18 mouse cellular contexts compared by ENCODE assay signal in the genomic region with DNA sequence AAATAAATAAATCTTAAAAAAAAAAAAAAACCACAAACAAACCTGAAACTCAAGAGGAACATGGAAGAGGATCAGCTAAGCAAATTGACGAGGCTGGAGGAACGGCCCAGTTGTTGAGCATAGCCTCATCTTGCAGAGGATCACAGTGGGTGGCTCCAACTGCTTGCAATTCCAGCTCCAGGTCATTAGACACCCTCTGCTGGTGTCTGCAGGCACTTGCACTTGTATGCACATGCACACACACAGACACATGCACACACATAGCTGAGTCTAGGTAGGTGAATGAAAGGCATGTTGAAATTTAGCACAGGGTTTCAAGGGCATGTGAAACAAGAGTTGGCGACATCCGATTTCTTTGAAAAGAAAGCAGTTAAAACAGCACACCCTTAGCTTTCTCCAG. TPM values are rescaled to one million over a fixed set of nuclear protein-coding genes. Genes with fewer than 3 reads are reported as not detected.
DNase-seq lines count a peak whose midpoint lies in the region; ATAC-seq and TF ChIP-seq lines count a peak whose summit lies in the region.
"Had no signal": no experiment of that assay in that cellular context is flagged by ENCODE, and none has a peak within 500 bp of the region (broad histone marks: within the 10 kb centered on the region; RNA-seq: fewer than 3 reads in every experiment).

No protein-coding gene starts in this region.

- TF ChIP-seq POLR2A in MEL (IDR thresholded peaks at IDR 0.05; ENCODE audit: control insufficient read depth in 1 of 2, insufficient read depth in 1 of 2, low read depth in 1 of 2, low read length in 2 of 2, poor library complexity in 1 of 2): no peak

- no peak for ATAC-seq in liver, embryonic 14.5 days (ENCODE audit: insufficient read depth)
- no peak for ATAC-seq in liver, embryonic 11.5 days (replicated peaks; ENCODE audit: low FRiP score)
- no peak for ATAC-seq in midbrain, postnatal 0 days (ENCODE audit: low FRiP score)
- ATAC-seq in midbrain, embryonic 16.5 days: no peak
- ATAC-seq in granulocyte monocyte progenitor cell, adult 5-6 weeks (replicated peaks; ENCODE audit: poor library complexity, severe bottlenecking): no peak
- ATAC-seq: forebrain, embryonic 13.5 days; forebrain, postnatal 0 days had no signal

- H3K36me3 ChIP-seq in liver, embryonic 14.5 days (replicated peaks; ENCODE audit: control insufficient read depth, insufficient read depth, low read depth): no peaks in the 10 kb centered on the region
- H3K36me3 ChIP-seq in liver, embryonic 11.5 days (ENCODE audit: control insufficient read depth, insufficient read depth, low read length): no peaks in the 10 kb centered on the region
- no peaks in the 10 kb centered on the region for H3K36me3 ChIP-seq in midbrain, postnatal 0 days (ENCODE audit: insufficient read depth, low read length)
- no peaks in the 10 kb centered on the region for H3K36me3 ChIP-seq in midbrain, embryonic 16.5 days (ENCODE audit: control insufficient read depth, insufficient read depth, low read length)
- H3K36me3 ChIP-seq in MEL (ENCODE audit: control insufficient read depth in 1 of 2, insufficient read depth in 2 of 2, low read length in 2 of 2): no peaks in the 10 kb centered on the region
- H3K36me3 ChIP-seq: embryonic facial prominence, embryonic 10.5 days; heart, embryonic 13.5 days; hindbrain, embryonic 15.5 days had no signal

- no peaks in the 10 kb centered on the region for H3K27me3 ChIP-seq in liver, embryonic 14.5 days (ENCODE audit: control insufficient read depth, insufficient read depth, low read length)
- no peaks in the 10 kb centered on the region for H3K27me3 ChIP-seq in liver, embryonic 11.5 days (replicated peaks; ENCODE audit: control insufficient read depth, insufficient read depth, low read length)
- H3K27me3 ChIP-seq in midbrain, postnatal 0 days (ENCODE audit: insufficient read depth, low read length): no peaks in the 10 kb centered on the region
- H3K27me3 ChIP-seq in midbrain, embryonic 16.5 days (ENCODE audit: control insufficient read depth, insufficient read depth, low read depth, low read length): no peaks in the 10 kb centered on the region
- no peaks in the 10 kb centered on the region for H3K27me3 ChIP-seq in MEL (ENCODE audit: control insufficient read depth in 1 of 2, insufficient read depth in 2 of 2, low read length in 2 of 2)
- H3K27me3 ChIP-seq: forebrain, embryonic 13.5 days; heart, embryonic 13.5 days; hindbrain, embryonic 15.5 days had no signal

- no peak overlapping the region for H3K9ac ChIP-seq in liver, embryonic 14.5 days (replicated peaks)
- no peak overlapping the region for H3K9ac ChIP-seq in liver, embryonic 11.5 days (ENCODE audit: low read depth, low read length)
- H3K9ac ChIP-seq in midbrain, postnatal 0 days (replicated peaks; ENCODE audit: low read length, poor library complexity, severe bottlenecking): no peak overlapping the region
- no peak overlapping the region for H3K9ac ChIP-seq in midbrain, embryonic 16.5 days (ENCODE audit: low read depth, low read length)
- H3K9ac ChIP-seq in MEL (ENCODE audit: control insufficient read depth, low read depth, low read length, poor library complexity, severe bottlenecking): no peak overlapping the region
- H3K9ac ChIP-seq: forebrain, embryonic 13.5 days; forebrain, postnatal 0 days; heart, embryonic 13.5 days; hindbrain, embryonic 15.5 days had no signal

- no peak overlapping the region for H3K4me2 ChIP-seq in liver, embryonic 14.5 days (ENCODE audit: low read depth)
- H3K4me2 ChIP-seq in liver, embryonic 11.5 days: no peak overlapping the region
- H3K4me2 ChIP-seq in midbrain, postnatal 0 days (ENCODE audit: low read depth, low read length, poor library complexity, severe bottlenecking): no peak overlapping the region
- H3K4me2 ChIP-seq in midbrain, embryonic 16.5 days (ENCODE audit: low read length): no peak overlapping the region
- H3K4me2 ChIP-seq: forebrain, embryonic 13.5 days; heart, embryonic 13.5 days; hindbrain, embryonic 15.5 days had no signal

- H3K4me1 ChIP-seq in liver, embryonic 14.5 days (replicated peaks; ENCODE audit: control insufficient read depth in 2 of 2, insufficient read depth in 2 of 2, low read length in 1 of 2): no peaks in the 10 kb centered on the region
- no peaks in the 10 kb centered on the region for H3K4me1 ChIP-seq in liver, embryonic 11.5 days (replicated peaks; ENCODE audit: control insufficient read depth, insufficient read depth, low read length)
- no peaks in the 10 kb centered on the region for H3K4me1 ChIP-seq in midbrain, postnatal 0 days (ENCODE audit: insufficient read depth, low read length)
- no peaks in the 10 kb centered on the region for H3K4me1 ChIP-seq in midbrain, embryonic 16.5 days (ENCODE audit: control insufficient read depth, insufficient read depth, low read length)
- no peaks in the 10 kb centered on the region for H3K4me1 ChIP-seq in MEL (ENCODE audit: control insufficient read depth in 1 of 2, insufficient read depth in 2 of 2, low read length in 2 of 2)
- H3K4me1 ChIP-seq: embryonic facial prominence, embryonic 10.5 days; forebrain, embryonic 13.5 days; heart, embryonic 13.5 days; hindbrain, embryonic 15.5 days had no signal

- WGBS in liver, embryonic 14.5 days (ENCODE audit: insufficient replicate concordance): 74% methylated on average over 4 of the region's 4 CpGs
- WGBS in liver, embryonic 11.5 days: 89% methylated on average over 4 of the region's 4 CpGs
- 95% methylated on average over 4 of the region's 4 CpGs for WGBS in midbrain, postnatal 0 days
- WGBS in midbrain, embryonic 16.5 days: 89% methylated on average over 4 of the region's 4 CpGs

- no peak for DNase-seq in liver, embryonic 14.5 days (ENCODE audit: low read depth in 3 of 3, low spot score in 3 of 3)
- no peak for DNase-seq in liver, embryonic 11.5 days (ENCODE audit: low spot score)
- DNase-seq in midbrain, postnatal 0 days (ENCODE audit: low spot score): no peak
- peak; percentile 28 for DNase-seq in MEL (ENCODE audit: low read depth, low spot score)
- no peak for DNase-seq in adrenal gland, adult 8-10 months
- DNase-seq: adrenal gland, adult 2 months; adrenal gland, postnatal 36 days; cerebellum, adult 2 months; cerebellum, postnatal 10 days; forebrain, postnatal 0 days; gastrocnemius, postnatal 14 days; heart, postnatal 36 days had no signal

- H3K9me3 ChIP-seq in liver, embryonic 14.5 days (ENCODE audit: control insufficient read depth, low read length): no peaks in the 10 kb centered on the region
- no peaks in the 10 kb centered on the region for H3K9me3 ChIP-seq in liver, embryonic 11.5 days (ENCODE audit: control insufficient read depth, low read length)
- H3K9me3 ChIP-seq in midbrain, postnatal 0 days (ENCODE audit: low read length): no peaks in the 10 kb centered on the region
- H3K9me3 ChIP-seq in midbrain, embryonic 16.5 days (replicated peaks; ENCODE audit: control insufficient read depth, low read length, poor library complexity, severe bottlenecking): no peaks in the 10 kb centered on the region
- no peaks in the 10 kb centered on the region for H3K9me3 ChIP-seq in MEL (replicated peaks; ENCODE audit: insufficient read depth, low read length)
- H3K9me3 ChIP-seq: embryonic facial prominence, embryonic 10.5 days; hindbrain, embryonic 15.5 days had no signal

- no peak overlapping the region for H3K4me3 ChIP-seq in liver, embryonic 14.5 days (ENCODE audit: insufficient read depth in 1 of 2, low read depth in 2 of 2, low read length in 2 of 2)
- no peak overlapping the region for H3K4me3 ChIP-seq in liver, embryonic 11.5 days (ENCODE audit: low read depth, low read length)
- no peak overlapping the region for H3K4me3 ChIP-seq in midbrain, postnatal 0 days (ENCODE audit: low read depth, low read length)
- no peak overlapping the region for H3K4me3 ChIP-seq in midbrain, embryonic 16.5 days (ENCODE audit: low read depth, low read length)
- no peak overlapping the region for H3K4me3 ChIP-seq in MEL (ENCODE audit: control insufficient read depth in 1 of 2, insufficient read depth in 1 of 2, low read depth in 2 of 2, low read length in 2 of 2)
- H3K4me3 ChIP-seq: embryonic facial prominence, embryonic 10.5 days; forebrain, embryonic 13.5 days; heart, embryonic 13.5 days; hindbrain, embryonic 15.5 days had no signal

- TF ChIP-seq RAD21 in MEL (IDR thresholded peaks at IDR 0.05; ENCODE audit: low read depth, low read length): peak; percentile 18

- no peak overlapping the region for H3K27ac ChIP-seq in liver, embryonic 14.5 days
- H3K27ac ChIP-seq in liver, embryonic 11.5 days (ENCODE audit: low read depth, low read length): no peak overlapping the region
- no peak overlapping the region for H3K27ac ChIP-seq in midbrain, postnatal 0 days (ENCODE audit: low read depth, low read length)
- no peak overlapping the region for H3K27ac ChIP-seq in midbrain, embryonic 16.5 days (ENCODE audit: low read length)
- H3K27ac ChIP-seq in MEL (ENCODE audit: control insufficient read depth, low read depth, low read length): no peak overlapping the region
- H3K27ac ChIP-seq: embryonic facial prominence, embryonic 10.5 days; forebrain, embryonic 13.5 days; heart, embryonic 13.5 days; hindbrain, embryonic 15.5 days had no signal

- no peaks in the 10 kb centered on the region for H3K79me2 ChIP-seq in MEL (ENCODE audit: control insufficient read depth, insufficient read depth, low read length, poor library complexity)

- no peak for TF ChIP-seq EP300 in liver, embryonic 14.5 days (IDR thresholded peaks at IDR 0.05; ENCODE audit: low read depth)
- TF ChIP-seq EP300 in MEL (IDR thresholded peaks at IDR 0.05; ENCODE audit: low read depth in 1 of 2, low read length in 2 of 2): no peak

- TF ChIP-seq CTCF in liver, embryonic 14.5 days (IDR thresholded peaks at IDR 0.05; ENCODE audit: low read depth): peak; percentile 13; the same call in 1 of the 2 replicates
- 0 out of 2 replicates have a peak, but pooled peaks have one; percentile 15 for TF ChIP-seq CTCF in midbrain, postnatal 0 days (IDR thresholded peaks at IDR 0.05)
- peak; percentile 35 to 54 (median 47) for TF ChIP-seq CTCF in MEL (IDR thresholded peaks at IDR 0.05 in 2 of 3, conservative IDR thresholded peaks at IDR 0.05 in 1 of 3; ENCODE audit: control insufficient read depth in 1 of 3, insufficient read depth in 1 of 3, low read depth in 2 of 3, low read length in 3 of 3, poor library complexity in 1 of 3, severe bottlenecking in 1 of 3)

RNA-seq across cellular contexts. Expression of gene Glo1, which starts 52.9 kb away (rescaled TPM):
- 98.1 and 103 TPM in 2 replicates for polyA plus RNA-seq in liver, embryonic 14.5 days (2012; rRNA removed)
- 273 and 280 TPM in 2 replicates for polyA plus RNA-seq in liver, embryonic 14.5 days (2014; fragmentation: Nextera tagmentation; extraction: Ambion mirVana)
- 310 and 314 TPM in 2 replicates for polyA plus RNA-seq in liver, embryonic 11.5 days (2014; fragmentation: Nextera tagmentation; extraction: Ambion mirVana)
- total RNA-seq in midbrain, postnatal 0 days (2014; rRNA removed): 148 and 163 TPM in 2 replicates
- 197 and 200 TPM in 2 replicates for polyA plus RNA-seq in midbrain, postnatal 0 days (2015; fragmentation: Nextera tagmentation; extraction: Ambion mirVana)
- 160 and 162 TPM in 2 replicates for polyA plus RNA-seq in midbrain, embryonic 16.5 days (2015; fragmentation: Nextera tagmentation; extraction: Ambion mirVana)
- total RNA-seq in MEL (2012; rRNA removed): 258 and 260 TPM in 2 replicates
- 100 to 1,000 TPM in 1 of 2 experiments, 10 to 100 TPM in 1; 58.5 to 288 TPM for polyA plus RNA-seq in MEL (2012; ENCODE audit: insufficient read depth in 1 of 2, insufficient read length in 2 of 2, low read depth in 1 of 2, low replicate concordance in 2 of 2, missing spikeins in 1 of 2)
- 100 to 1,000 TPM; 148 to 169 (median 160) TPM for total RNA-seq in adrenal gland, adult 8-10 months (2022)
- 52.8 and 91.5 TPM in 2 replicates for total RNA-seq in granulocyte monocyte progenitor cell, adult 5-6 weeks (2014; fragmentation: Nextera tagmentation)
- 98.3 and 117 TPM in 2 replicates for total RNA-seq in granulocyte monocyte progenitor cell, adult 5-6 weeks (2017)

RNA-seq across cellular contexts. Expression of gene Dnah8, which starts 55.5 kb away (rescaled TPM):
- polyA plus RNA-seq in liver, embryonic 14.5 days (2012; rRNA removed): 1.1 and 1.8 TPM in 2 replicates
- polyA plus RNA-seq in liver, embryonic 14.5 days (2014; fragmentation: Nextera tagmentation; extraction: Ambion mirVana): 0.83 and 1.2 TPM in 2 replicates
- 4.4 and 4.7 TPM in 2 replicates for polyA plus RNA-seq in liver, embryonic 11.5 days (2014; fragmentation: Nextera tagmentation; extraction: Ambion mirVana)
- 4.2 and 5.2 TPM in 2 replicates for total RNA-seq in midbrain, postnatal 0 days (2014; rRNA removed)
- 2.4 and 3.1 TPM in 2 replicates for polyA plus RNA-seq in midbrain, postnatal 0 days (2015; fragmentation: Nextera tagmentation; extraction: Ambion mirVana)
- 2.0 and 2.9 TPM in 2 replicates for polyA plus RNA-seq in midbrain, embryonic 16.5 days (2015; fragmentation: Nextera tagmentation; extraction: Ambion mirVana)
- 12.3 and 15.4 TPM in 2 replicates for total RNA-seq in MEL (2012; rRNA removed)
- polyA plus RNA-seq in MEL (2012; ENCODE audit: insufficient read depth in 1 of 2, insufficient read length in 2 of 2, low read depth in 1 of 2, low replicate concordance in 2 of 2, missing spikeins in 1 of 2): 100 to 1,000 TPM in 1 of 2 experiments, 10 to 100 TPM in 1; 19.5 to 143 TPM
- under 1 TPM; 0.37 to 0.81 (median 0.68) TPM for total RNA-seq in adrenal gland, adult 8-10 months (2022)
- total RNA-seq in granulocyte monocyte progenitor cell, adult 5-6 weeks (2014; fragmentation: Nextera tagmentation): 18.8 and 23.1 TPM in 2 replicates
- total RNA-seq in granulocyte monocyte progenitor cell, adult 5-6 weeks (2017): 20.3 and 28.0 TPM in 2 replicates
